Mouse (Mus musculus) lung, adult 2 months (tissue): Measurements from ENCODE around the gene Smo. TPM values are rescaled to one million over a fixed set of nuclear protein-coding genes. Genes with fewer than 3 reads are reported as not detected.

Source experiments
- DNase-seq: peaks from one replicate; pipeline ENCODE4 v3.0.0; 2022
- H3K4me1 ChIP-seq: fragments of 200-500 bp; 2 replicates; pipeline ENCODE4 v1.6.1; 2011; ENCODE audit warnings: low read length; ENCODE audit not compliant: control insufficient read depth, insufficient read depth
- H3K4me3 ChIP-seq: fragments of 200-500 bp; replicated peaks from 2 replicates; pipeline ENCODE3; 2011; ENCODE audit warnings: low read depth, mild to moderate bottlenecking, control low read depth, low read length; ENCODE audit errors: extremely low read depth
- CTCF ChIP-seq: fragments of 200-500 bp; IDR thresholded peaks from 2 replicates; pipeline ENCODE4 v1.5.1; 2011; ENCODE audit warnings: mild to moderate bottlenecking, low read length, control low read depth; ENCODE audit not compliant: insufficient read depth
- POLR2A ChIP-seq: fragments of 200-500 bp; IDR thresholded peaks from 2 replicates; pipeline ENCODE4 v1.6.1; 2011; ENCODE audit warnings: low read depth, mild to moderate bottlenecking, control low read depth, low read length, borderline replicate concordance; ENCODE audit errors: extremely low read depth
- whole genome bisulfite sequencing: fragments of 180-500 bp; shearing (Covaris S2); methylation state at CpG from one replicate; pipeline ENCODE4 v1.1.7; 2018; 5-methylcytosine and 5-hydroxymethylcytosine counted together
- polyA plus RNA-seq: library from polyadenylated mRNA; depleted of rRNA; stranded (reverse); fragments of >200 nt; gene quantifications from 2 replicates; pipeline ENCODE4 v1.2.3, GENCODE M21; 2012

Smo gene
- polyA plus RNA-seq, 1 experiment = 41.2 TPM

GRCm38 (mm10) chr6:29701051-29701450 lies 34.3 kb upstream of the Smo start:
- Histone ChIP-seq H3K4me3 (no peak overlapping the region), H3K4me1 (no peaks in the 10 kb centered on the region)
- 64% methylated on average over 6 of the region's 6 CpGs for WGBS
- TF ChIP-seq CTCF (no peak), POLR2A (no peak)
- no peak for DNase-seq

DNA sequence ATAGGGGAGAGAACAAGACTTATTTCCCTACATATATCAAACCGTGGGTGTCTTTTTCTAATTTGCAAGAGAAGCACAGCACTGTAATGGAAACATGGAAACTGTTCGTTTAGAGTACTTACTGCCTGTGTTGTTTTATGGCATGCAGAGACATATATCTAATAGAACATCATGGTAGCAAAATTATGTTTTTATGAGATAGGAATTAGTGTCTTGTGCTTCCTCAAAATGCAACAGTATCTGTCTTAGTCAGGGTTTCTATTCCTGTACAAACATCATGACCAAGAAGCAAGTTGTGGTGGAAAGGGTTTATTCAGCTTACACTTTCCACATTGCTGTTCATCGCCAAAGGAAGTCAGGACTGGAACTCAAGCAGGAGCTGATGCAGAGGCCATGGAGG lies 33.2 kb upstream of the Smo start:
- no peak overlapping the region for H3K4me3 ChIP-seq
- no peaks in the 10 kb centered on the region for H3K4me1 ChIP-seq
- DNase-seq = no peak
- 79% methylated on average over 3 of the region's 3 CpGs for WGBS
- TF ChIP-seq CTCF = no peak
- no peak for TF ChIP-seq POLR2A

- 83% methylated on average over 5 of the region's 5 CpGs for WGBS
- Histone ChIP-seq H3K4me1 (no peaks in the 10 kb centered on the region), H3K4me3 (no peak overlapping the region)
- DNase-seq = no peak
- TF ChIP-seq CTCF = no peak
- no peak for TF ChIP-seq POLR2A
These were observed 31.2 kb upstream of the Smo start for GRCm38 (mm10) chr6:29704143-29704542.

DNA sequence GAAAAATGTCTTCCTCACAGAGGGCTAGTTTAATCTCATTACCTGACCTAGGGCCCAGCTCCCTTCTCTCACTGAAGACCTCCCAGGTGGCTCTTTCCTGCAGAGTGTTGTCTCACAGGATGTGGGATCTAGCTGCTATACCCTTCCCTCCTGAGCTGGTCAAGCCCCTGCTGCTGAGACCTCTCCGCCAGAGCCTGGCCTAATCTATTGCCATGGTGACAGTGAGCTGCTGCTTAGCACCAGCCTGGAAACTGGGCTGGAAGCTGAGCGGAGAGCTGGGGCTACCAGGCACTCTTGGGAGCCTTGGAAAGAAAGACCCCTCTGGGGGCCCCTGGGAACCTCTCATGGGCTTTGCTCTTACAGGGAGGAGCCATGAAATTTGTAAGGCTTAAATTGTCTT lies 27.4 kb upstream of the Smo start:
- Histone ChIP-seq H3K4me1 (no peaks in the 10 kb centered on the region), H3K4me3 (no peak overlapping the region)
- no peak for TF ChIP-seq CTCF
- no peak for TF ChIP-seq POLR2A
- DNase-seq = no peak
- WGBS = 42% methylated on average over 2 of the region's 2 CpGs

DNA sequence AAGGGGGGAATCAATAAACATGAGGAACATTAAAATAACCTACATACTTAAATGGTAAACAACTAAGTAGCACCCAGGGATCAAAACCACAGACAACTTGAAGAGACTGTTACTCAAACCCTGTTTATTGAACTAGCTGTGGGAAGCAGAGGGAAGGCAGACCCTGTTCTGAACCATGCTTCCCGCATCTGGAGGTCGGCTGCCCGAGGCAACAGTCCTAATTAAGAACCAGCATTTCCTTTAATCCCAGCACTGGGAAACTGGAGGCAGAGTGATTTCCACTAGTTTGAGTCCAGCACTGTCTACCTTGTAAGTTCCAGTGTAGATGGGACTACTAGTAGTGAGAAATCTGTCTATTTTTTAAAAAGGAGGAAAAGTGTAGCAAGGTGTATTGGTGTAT lies 24.0 kb upstream of the Smo start:
- H3K4me1 ChIP-seq = no peaks in the 10 kb centered on the region
- no peak overlapping the region for H3K4me3 ChIP-seq
- no peak for DNase-seq
- WGBS = 75% methylated on average over 3 of the region's 3 CpGs
- no peak for TF ChIP-seq POLR2A
- no peak for TF ChIP-seq CTCF

DNA sequence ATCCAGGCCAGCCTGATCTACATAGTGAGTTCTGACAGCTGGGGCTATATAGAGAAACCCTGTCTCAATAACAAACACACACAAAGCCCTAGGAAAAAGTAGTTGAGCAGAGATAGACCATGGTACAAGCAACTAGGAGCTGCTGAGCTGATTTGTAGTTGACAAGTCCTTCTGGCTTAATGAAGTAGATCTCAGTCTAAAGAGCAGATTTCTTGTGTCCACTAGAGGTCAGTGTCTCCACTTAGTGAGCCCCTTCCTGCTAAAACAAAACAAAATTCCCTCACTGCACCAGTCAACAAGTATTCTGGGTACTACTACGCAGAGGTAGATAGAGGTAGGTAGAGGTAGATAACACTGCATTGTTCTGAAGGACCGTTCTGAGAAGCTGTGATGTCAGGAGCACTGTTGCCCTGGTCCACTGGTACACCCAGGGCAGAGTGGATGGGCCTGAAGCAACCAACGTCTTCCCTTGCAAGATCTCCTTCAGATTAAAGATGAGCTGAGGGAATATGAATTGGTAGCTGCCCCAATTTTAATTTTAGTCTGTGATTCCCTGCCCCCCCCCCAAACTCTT lies 23.2 kb upstream of the Smo start:
- WGBS = 45% methylated on average over 3 of the region's 3 CpGs
- Histone ChIP-seq H3K4me1 (no peaks in the 10 kb centered on the region), H3K4me3 (no peak overlapping the region)
- no peak for DNase-seq
- no peak for TF ChIP-seq POLR2A
- TF ChIP-seq CTCF = peak; percentile 56; the same call in 1 of the 2 replicates

GRCm38 (mm10) chr6:29716624-29717365 lies 18.5 kb upstream of the Smo start:
- WGBS = 62% methylated on average over 10 of the region's 10 CpGs
- Histone ChIP-seq H3K4me1 (no peaks in the 10 kb centered on the region), H3K4me3 (no peak overlapping the region)
- no peak for DNase-seq
- TF ChIP-seq POLR2A = no peak
- no peak for TF ChIP-seq CTCF

DNA sequence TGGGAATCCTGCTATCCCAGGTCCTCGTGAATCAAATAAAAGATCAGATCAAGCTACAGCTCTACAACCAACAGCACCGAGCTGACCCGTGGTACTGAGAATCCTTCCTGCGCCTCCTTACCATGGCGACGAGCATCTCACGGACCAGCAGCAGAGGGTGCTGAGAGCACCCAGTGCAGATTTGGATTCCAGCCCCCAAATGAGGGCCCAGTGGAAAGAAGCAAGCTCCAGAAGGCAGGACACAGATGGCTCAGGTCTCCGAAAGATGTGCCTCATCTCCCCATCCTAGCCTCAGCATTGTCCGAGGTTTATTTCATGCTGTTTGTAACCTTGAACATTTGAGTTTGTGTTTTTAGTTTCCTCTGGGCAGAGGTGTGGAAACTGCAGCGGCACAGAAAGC lies 17.8 kb upstream of the Smo start:
- WGBS = 67% methylated on average over 10 of the region's 10 CpGs
- TF ChIP-seq CTCF = no peak
- no peak for TF ChIP-seq POLR2A
- H3K4me3 ChIP-seq = no peak overlapping the region
- no peaks in the 10 kb centered on the region for H3K4me1 ChIP-seq
- no peak for DNase-seq

- Histone ChIP-seq H3K4me1 (no peaks in the 10 kb centered on the region), H3K4me3 (no peak overlapping the region)
- DNase-seq = no peak
- TF ChIP-seq CTCF (no peak), POLR2A (no peak)
- 27% methylated on average over 14 of the region's 14 CpGs for WGBS
These were observed 17.3 kb upstream of the Smo start for GRCm38 (mm10) chr6:29717952-29718521.

DNA sequence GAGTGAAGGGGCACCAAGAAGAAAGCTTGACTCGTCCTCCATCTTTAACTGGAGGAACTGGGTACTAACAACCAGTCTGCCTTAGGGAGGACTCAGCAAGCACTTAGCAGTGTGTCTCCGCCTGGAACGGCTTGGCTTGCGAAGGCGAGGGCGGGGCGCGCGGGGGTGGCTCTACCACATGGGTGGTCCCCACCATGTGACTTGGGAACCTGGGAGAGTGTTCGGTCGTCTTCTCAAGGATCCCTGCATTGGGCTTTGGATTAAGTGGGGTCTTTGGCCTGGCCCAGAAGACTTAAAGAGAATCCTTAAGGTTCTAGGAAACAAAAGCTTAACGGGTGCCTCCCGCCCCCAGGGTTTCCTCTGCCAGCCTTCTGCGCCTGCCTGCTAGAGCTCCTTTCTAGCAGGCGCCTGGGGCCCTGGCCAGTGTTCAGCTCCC lies 16.4 kb upstream of the Smo start:
- H3K4me1 ChIP-seq = no peaks in the 10 kb centered on the region
- no peak for TF ChIP-seq POLR2A
- TF ChIP-seq CTCF = no peak
- DNase-seq = peak; percentile 26
- H3K4me3 ChIP-seq = peak overlapping the region; percentile 40
- WGBS = 6% methylated on average over 15 of the region's 15 CpGs
